Mouse (Mus musculus) CH12.LX (cell line): ENCODE measurements around the gene Nkx2-3. TPM values are rescaled to one million over a fixed set of nuclear protein-coding genes. Genes with fewer than 3 reads are reported as not detected.
A peak's percentile ranks its signal among the peaks of the same experiment; 100 is the strongest.

Experiments used
- DNase-seq: peaks from one replicate; pipeline ENCODE4 v3.0.0-alpha.2; 2013; ENCODE audit errors: extremely low read depth
- H3K27ac ChIP-seq: 2 replicates; pipeline ENCODE4 v1.5.1; 2012; ENCODE audit warnings: low read depth, mild to moderate bottlenecking, control low read depth, moderate library complexity; ENCODE audit not compliant: insufficient read depth
- H3K27me3 ChIP-seq: replicated peaks from 2 replicates; pipeline ENCODE3; 2012; ENCODE audit warnings: inconsistent platforms
- H3K36me3 ChIP-seq, 2 experiments: replicated peaks in 1 of 2; 2 replicates each; pipeline versions ENCODE3 to v1.6.1; 2012; ENCODE audit warnings: inconsistent platforms in 1 of 2, low read length in 1 of 2, mild to moderate bottlenecking in 1 of 2, mixed read lengths in 1 of 2, moderate library complexity in 1 of 2; ENCODE audit not compliant: control insufficient read depth in 1 of 2, insufficient read depth in 1 of 2
- H3K4me1 ChIP-seq, 2 experiments: 2 replicates each; pipeline ENCODE4 v1.6.1; 2012; ENCODE audit warnings: inconsistent platforms in 1 of 2, moderate library complexity in 1 of 2; ENCODE audit not compliant: insufficient read depth in 2 of 2, control insufficient read depth in 1 of 2
- H3K4me2 ChIP-seq: 2 replicates; pipeline ENCODE4 v1.6.1; 2012; ENCODE audit warnings: low read depth, mild to moderate bottlenecking, control low read depth; ENCODE audit not compliant: poor library complexity, insufficient read depth, severe bottlenecking
- H3K4me3 ChIP-seq, 3 experiments: fragments of 150-350 bp in 1 of 3; sonication (generic) in 1 of 3; replicated peaks in 1 of 3; 2 replicates each; pipeline versions ENCODE3 to v1.5.1; 2011 to 2012; ENCODE audit warnings: low read depth in 2 of 3, low read length in 2 of 3, mild to moderate bottlenecking in 2 of 3, moderate library complexity in 2 of 3, control low read depth in 1 of 3, improper control_type of control experiment in 1 of 3, inconsistent platforms in 1 of 3, mixed read lengths in 1 of 3; ENCODE audit not compliant: poor library complexity in 1 of 3
- H3K79me2 ChIP-seq: replicated peaks from 2 replicates; pipeline ENCODE4 v1.6.1; 2012; ENCODE audit warnings: mild to moderate bottlenecking, moderate library complexity; ENCODE audit not compliant: control insufficient read depth, poor library complexity, insufficient read depth, severe bottlenecking; ENCODE audit errors: extremely low read depth
- H3K9ac ChIP-seq: 2 replicates; pipeline ENCODE4 v1.6.1; 2012; ENCODE audit warnings: low read depth, mild to moderate bottlenecking, control low read depth, moderate library complexity; ENCODE audit not compliant: insufficient read depth
- H3K9me3 ChIP-seq: replicated peaks from 2 replicates; pipeline ENCODE3; 2012; ENCODE audit warnings: low read length, inconsistent platforms, mixed read lengths
- CHD1 ChIP-seq: IDR thresholded peaks from 2 replicates; pipeline ENCODE4 v1.6.1; 2012; ENCODE audit warnings: low read depth, low read length, improper control_type of control experiment, inconsistent platforms
- E2F4 ChIP-seq: IDR thresholded peaks from 2 replicates; pipeline ENCODE4 v1.6.1; 2011; ENCODE audit warnings: low read depth, low read length, improper control_type of control experiment; ENCODE audit not compliant: insufficient replicate concordance
- ELF1 ChIP-seq: IDR thresholded peaks from 2 replicates; pipeline ENCODE4 v1.6.1; 2014; ENCODE audit warnings: low read depth, mild to moderate bottlenecking, inconsistent platforms, low read length, improper control_type of control experiment
- EP300 ChIP-seq: IDR thresholded peaks from 2 replicates; pipeline ENCODE4 v1.6.1; 2011; ENCODE audit warnings: low read length, improper control_type of control experiment
- JUN ChIP-seq: IDR thresholded peaks from 2 replicates; pipeline ENCODE4 v1.6.1; 2011; ENCODE audit warnings: low read depth, mild to moderate bottlenecking, low read length, improper control_type of control experiment, moderate library complexity; ENCODE audit not compliant: insufficient read depth
- JUND ChIP-seq: conservative IDR thresholded peaks from 2 replicates; pipeline ENCODE4 v1.6.1; 2011; ENCODE audit warnings: low read depth, low read length, improper control_type of control experiment
- POLR2A ChIP-seq: IDR thresholded peaks from 2 replicates; pipeline ENCODE4 v1.6.1; 2011; ENCODE audit warnings: low read depth, mild to moderate bottlenecking, improper control_type of control experiment, low read length
- UBTF ChIP-seq: IDR thresholded peaks from 2 replicates; pipeline ENCODE4 v1.6.1; 2012; ENCODE audit warnings: low read depth, mild to moderate bottlenecking, inconsistent platforms, low read length, improper control_type of control experiment, moderate library complexity
- USF1 ChIP-seq: IDR thresholded peaks from 2 replicates; pipeline ENCODE4 v1.6.1; 2014; ENCODE audit warnings: low read depth, mild to moderate bottlenecking, inconsistent platforms, low read length, improper control_type of control experiment
- dilution Hi-C: fragments of 300-500 bp; cut with MboI; formaldehyde crosslinking; loops from 2 replicates; pipeline ENCODE4 v1.14.3; 2020; ENCODE audit warnings: low sequenced_read_pairs; ENCODE audit not compliant: extremely low pct_unique_long_range_greater_than_20kb, extremely low pct_ligation_motif_present
- in situ Hi-C: fragments of 300-500 bp; cut with MboI; formaldehyde crosslinking; loops from 3 replicates; pipeline ENCODE4 v1.14.3; 2019; ENCODE audit warnings: low sequenced_read_pairs, low pct_ligation_motif_present, low pct_unique_long_range_greater_than_20kb, mixed read lengths
- polyA plus RNA-seq: library from polyadenylated mRNA; unstranded; fragments of >175 nt; gene quantifications from 2 replicates; pipeline ENCODE4 v1.2.1, GENCODE M21; 2012; ENCODE audit warnings: low read depth; ENCODE audit not compliant: insufficient read length
- total RNA-seq, 2 experiments: library from RNA; depleted of rRNA; stranded (reverse); fragments of 300-350 nt in 1 of 2; fragments of >200 nt in 1 of 2; gene quantifications; 2 replicates each; pipeline ENCODE4 v1.2.3; 2012 to 2014

The Nkx2-3 gene
- total and polyA plus RNA-seq, 3 experiments: not detected

DNA sequence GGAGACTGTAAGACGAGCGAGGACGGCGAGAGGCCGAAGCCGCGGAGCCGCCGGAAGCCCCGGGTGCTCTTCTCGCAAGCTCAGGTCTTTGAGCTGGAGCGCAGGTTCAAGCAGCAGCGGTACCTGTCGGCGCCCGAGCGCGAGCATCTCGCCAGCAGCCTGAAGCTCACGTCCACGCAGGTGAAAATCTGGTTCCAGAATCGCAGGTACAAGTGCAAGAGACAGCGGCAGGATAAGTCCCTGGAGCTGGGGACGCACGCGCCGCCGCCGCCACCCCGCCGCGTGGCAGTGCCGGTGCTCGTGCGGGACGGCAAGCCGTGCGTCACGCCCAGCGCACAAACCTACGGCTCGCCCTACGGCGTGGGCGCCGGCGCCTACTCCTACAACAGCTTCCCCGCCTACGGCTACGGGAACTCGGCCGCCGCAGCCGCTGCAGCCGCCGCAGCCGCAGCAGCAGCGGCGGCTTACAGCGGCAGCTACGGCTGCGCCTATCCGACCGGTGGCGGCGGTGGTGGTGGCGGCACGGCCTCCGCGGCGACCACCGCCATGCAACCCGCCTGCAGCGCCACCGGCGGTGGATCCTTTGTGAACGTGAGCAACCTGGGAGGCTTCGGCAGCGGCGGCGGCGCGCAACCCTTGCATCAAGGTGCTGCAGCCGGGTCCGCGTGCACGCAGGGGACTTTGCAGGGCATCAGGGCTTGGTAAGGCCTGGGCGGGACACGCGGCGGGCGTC lies 2.4 kb downstream of the Nkx2-3 start:
- peaks cover 23% of the 10 kb centered on the region for H3K27me3 ChIP-seq
- no peak overlapping the region for H3K27ac ChIP-seq
- H3K4me3 ChIP-seq: peak overlapping the region in 1 of 3 experiments; percentile 35
- peak; percentile 66; the same call in 1 of the 2 replicates for TF ChIP-seq UBTF
- no peak for TF ChIP-seq ELF1
- no peak overlapping the region for H3K9ac ChIP-seq
- dilution Hi-C loops: no loop called here
- no peaks in the 10 kb centered on the region for H3K79me2 ChIP-seq
- in situ Hi-C loops: no loop called here
- H3K9me3 ChIP-seq: peaks cover 21% of the 10 kb centered on the region
- H3K4me2 ChIP-seq: peak overlapping the region; percentile 21; the same call in 1 of the 2 replicates
- H3K4me1 ChIP-seq: peaks cover 0 to 9% of the 10 kb centered on the region in 2 experiments; a peak in 2 of 4 replicates
- no peaks in the 10 kb centered on the region for H3K36me3 ChIP-seq
- no peak for DNase-seq

- dilution Hi-C loops: no loop called here
- Histone ChIP-seq H3K27me3 (peaks cover 23% of the 10 kb centered on the region), H3K4me2 (peak overlapping the region; percentile 21; the same call in 1 of the 2 replicates), H3K4me3 (no peak overlapping the region), H3K4me1 (peaks cover 0 to 9% of the 10 kb centered on the region in 2 experiments; a peak in 2 of 4 replicates), H3K9ac (no peak overlapping the region)
- TF ChIP-seq JUN (no peak), EP300 (no peak), CHD1 (no peak), E2F4 (no peak), JUND (no peak), POLR2A (no peak)
- TF ChIP-seq, all 38 proteins: peak for 0
- no peak for DNase-seq
- Histone ChIP-seq H3K79me2 (no peaks in the 10 kb centered on the region), H3K27ac (no peak overlapping the region), H3K9me3 (peaks cover 21% of the 10 kb centered on the region), H3K36me3 (no peaks in the 10 kb centered on the region)
- in situ Hi-C loops: no loop called here
Measured at GRCm38 (mm10) chr19:43615074-43615445, 2.9 kb downstream of the Nkx2-3 start.

GRCm38 (mm10) chr19:43615571-43616414 lies 3.7 kb downstream of the Nkx2-3 start:
- Histone ChIP-seq H3K36me3 (no peaks in the 10 kb centered on the region), H3K9me3 (peaks cover 15% of the 10 kb centered on the region), H3K27ac (no peak overlapping the region), H3K9ac (no peak overlapping the region), H3K27me3 (peaks cover 25% of the 10 kb centered on the region), H3K79me2 (no peaks in the 10 kb centered on the region), H3K4me2 (peak overlapping the region; percentile 52), H3K4me3 (no peak overlapping the region), H3K4me1 (peaks cover 0 to 9% of the 10 kb centered on the region in 2 experiments; a peak in 2 of 4 replicates)
- no peak for DNase-seq
- in situ Hi-C loops: no loop called here
- TF ChIP-seq UBTF (peak; percentile 73; the same call in 1 of the 2 replicates), USF1 (no peak)
- dilution Hi-C loops: no loop called here
